Mouse (Mus musculus) lung, embryonic 16.5 days (tissue): ENCODE data around the gene Srsf1. TPM values are rescaled to one million over a fixed set of nuclear protein-coding genes. Genes with fewer than 3 reads are reported as not detected.

Experiments
- ATAC-seq: fragments of 200-750 bp; cut with Nextera tagmentation; 2 replicates; pipeline ENCODE4 v1.8.0; 2017; ENCODE audit warnings: low read depth, mild to moderate bottlenecking, moderate library complexity
- H3K27ac ChIP-seq: fragments of 300-500 bp; sonication (generic); 2 replicates; pipeline ENCODE4 v1.5.1; 2014; ENCODE audit warnings: mild to moderate bottlenecking, control low read depth, low read length
- H3K27me3 ChIP-seq: fragments of 300-500 bp; sonication (generic); 2 replicates; pipeline ENCODE4 v1.6.1; 2014; ENCODE audit warnings: low read depth, low read length, mixed read lengths; ENCODE audit not compliant: control insufficient read depth, insufficient read depth
- H3K36me3 ChIP-seq: fragments of 300-500 bp; sonication (generic); 2 replicates; pipeline ENCODE4 v1.6.1; 2014; ENCODE audit warnings: low read length; ENCODE audit not compliant: control insufficient read depth, insufficient read depth
- H3K4me1 ChIP-seq: fragments of 300-500 bp; sonication (generic); replicated peaks from 2 replicates; pipeline ENCODE4 v1.6.1; 2014; ENCODE audit warnings: low read length, mixed read lengths; ENCODE audit not compliant: control insufficient read depth, insufficient read depth
- H3K4me2 ChIP-seq: fragments of 300-500 bp; sonication (generic); 2 replicates; pipeline ENCODE4 v1.6.1; 2014; ENCODE audit warnings: low read depth, low read length, control low read depth
- H3K4me3 ChIP-seq: fragments of 300-500 bp; sonication (generic); 2 replicates; pipeline ENCODE4 v1.5.1; 2014; ENCODE audit warnings: mild to moderate bottlenecking, low read length, control low read depth
- H3K9ac ChIP-seq: fragments of 300-500 bp; sonication (generic); 2 replicates; pipeline ENCODE4 v1.6.1; 2014; ENCODE audit warnings: low read length, control low read depth
- H3K9me3 ChIP-seq: fragments of 300-500 bp; sonication (generic); 2 replicates; pipeline ENCODE4 v1.6.1; 2016; ENCODE audit warnings: low read length; ENCODE audit not compliant: control insufficient read depth
- WGBS: fragments of 180-500 bp; shearing (Covaris S2); extraction: QIAGEN DNeasy Blood & Tissue Kit; methylation state at CpG from one replicate; pipeline ENCODE4 v1.1.7; 2014; 5-methylcytosine and 5-hydroxymethylcytosine counted together
- polyA plus RNA-seq: library from polyadenylated mRNA; unstranded; fragments of >200 nt; fragmentation: Nextera tagmentation; extraction: Ambion mirVana; gene quantifications from 2 replicates; pipeline ENCODE4 v1.2.1, GENCODE M21; 2015

The Srsf1 gene
- polyA plus RNA-seq, 1 experiment from 2014 or later: 272 TPM

GRCm38 (mm10) chr11:88061892-88062625 lies 14.9 kb downstream of the Srsf1 start:
- Histone ChIP-seq H3K9ac (no peak overlapping the region), H3K36me3 (no peaks in the 10 kb centered on the region), H3K27ac (no peak overlapping the region), H3K9me3 (no peaks in the 10 kb centered on the region), H3K4me3 (no peak overlapping the region), H3K4me2 (no peak overlapping the region), H3K4me1 (peaks cover under 1% of the 10 kb centered on the region; the same call in 1 of the 2 replicates), H3K27me3 (no peaks in the 10 kb centered on the region)
- 77% methylated on average over 2 of the region's 2 CpGs for WGBS
- no peak for ATAC-seq

GRCm38 (mm10) chr11:88065732-88066131 lies 18.6 kb downstream of the Srsf1 start:
- no peak overlapping the region for H3K27ac ChIP-seq
- no peaks in the 10 kb centered on the region for H3K36me3 ChIP-seq
- no peaks in the 10 kb centered on the region for H3K9me3 ChIP-seq
- H3K4me1 ChIP-seq: peaks cover 15% of the 10 kb centered on the region
- H3K4me2 ChIP-seq: no peak overlapping the region
- no peaks in the 10 kb centered on the region for H3K27me3 ChIP-seq
- ATAC-seq: no peak
- H3K4me3 ChIP-seq: no peak overlapping the region
- H3K9ac ChIP-seq: no peak overlapping the region

- no peak; the same call in 1 of the 2 replicates for ATAC-seq
- Histone ChIP-seq H3K4me2 (peak overlapping the region; percentile 61), H3K27ac (peak overlapping the region; percentile 96), H3K9ac (peak overlapping the region; percentile 95), H3K4me1 (peaks cover 24% of the 10 kb centered on the region), H3K27me3 (no peaks in the 10 kb centered on the region), H3K9me3 (no peaks in the 10 kb centered on the region), H3K4me3 (peak overlapping the region; percentile 93), H3K36me3 (no peaks in the 10 kb centered on the region)
- under 1% methylated on average over 8 of the region's 8 CpGs for WGBS
Measured at GRCm38 (mm10) chr11:88067191-88067585, 20.0 kb downstream of the Srsf1 start.

- H3K36me3 ChIP-seq: no peaks in the 10 kb centered on the region
- peak; percentile 89 for ATAC-seq
Measured at GRCm38 (mm10) chr11:88067586-88068410, 20.6 kb downstream of the Srsf1 start, which contains the start of gene Vezf1. Gene Vezf1 (plus strand): TSS chr11:88068279.

GRCm38 (mm10) chr11:88068411-88069245 lies 21.5 kb downstream of the Srsf1 start:
- Histone ChIP-seq H3K27me3 (no peaks in the 10 kb centered on the region), H3K27ac (peak overlapping the region; percentile 96), H3K4me2 (peak overlapping the region; percentile 63), H3K9me3 (no peaks in the 10 kb centered on the region), H3K36me3 (0 out of 2 replicates have a peak, but pooled peaks cover 3% of the 10 kb centered on the region), H3K4me1 (peaks cover 24% of the 10 kb centered on the region), H3K4me3 (peak overlapping the region; percentile 93), H3K9ac (peak overlapping the region; percentile 95)
- ATAC-seq: peak; percentile 81
- WGBS: under 1% methylated on average over 67 of the region's 92 CpGs

More at GRCm38 (mm10) chr11:88067586-88068410, 20.6 kb downstream of the Srsf1 start, which contains the start of gene Vezf1:
- peak within 1 kb of the TSS; percentile 96 for H3K27ac ChIP-seq
- peak within 1 kb of the TSS; percentile 93 for H3K4me3 ChIP-seq
- no peaks in the 10 kb centered on the region for H3K27me3 ChIP-seq
- peak within 1 kb of the TSS; percentile 95 for H3K9ac ChIP-seq
- no peaks in the 10 kb centered on the region for H3K9me3 ChIP-seq
- peaks cover 24% of the 10 kb centered on the region for H3K4me1 ChIP-seq
- peak within 1 kb of the TSS; percentile 63 for H3K4me2 ChIP-seq
- WGBS: 0% methylated on average over 23 of the region's 81 CpGs

GRCm38 (mm10) chr11:88069246-88069570 lies 22.0 kb downstream of the Srsf1 start:
- H3K36me3 ChIP-seq: 0 out of 2 replicates have a peak, but pooled peaks cover 5% of the 10 kb centered on the region
- peak overlapping the region; percentile 63 for H3K4me2 ChIP-seq
- H3K4me3 ChIP-seq: peak overlapping the region; percentile 93
- peaks cover 24% of the 10 kb centered on the region for H3K4me1 ChIP-seq
- peak overlapping the region; percentile 95 for H3K9ac ChIP-seq
- no peaks in the 10 kb centered on the region for H3K9me3 ChIP-seq
- peak overlapping the region; percentile 96 for H3K27ac ChIP-seq
- under 1% methylated on average over 12 of the region's 12 CpGs for WGBS
- no peak for ATAC-seq
- no peaks in the 10 kb centered on the region for H3K27me3 ChIP-seq

GRCm38 (mm10) chr11:88070392-88070791 lies 23.2 kb downstream of the Srsf1 start:
- no peaks in the 10 kb centered on the region for H3K9me3 ChIP-seq
- peak overlapping the region; percentile 25 for H3K4me3 ChIP-seq
- H3K27ac ChIP-seq: no peak overlapping the region
- no peak for ATAC-seq
- peak overlapping the region; percentile 39; the same call in 1 of the 2 replicates for H3K9ac ChIP-seq
- peak overlapping the region; percentile 63 for H3K4me2 ChIP-seq
- no peaks in the 10 kb centered on the region for H3K27me3 ChIP-seq
- WGBS: 24% methylated on average over 4 of the region's 4 CpGs
- peaks cover 12% of the 10 kb centered on the region; the same call in 1 of the 2 replicates for H3K36me3 ChIP-seq
- peaks cover 24% of the 10 kb centered on the region for H3K4me1 ChIP-seq

- Histone ChIP-seq H3K9me3 (no peaks in the 10 kb centered on the region), H3K27ac (no peak overlapping the region), H3K36me3 (peaks cover 19% of the 10 kb centered on the region), H3K27me3 (no peaks in the 10 kb centered on the region), H3K4me2 (peak overlapping the region; percentile 63), H3K4me1 (peaks cover 24% of the 10 kb centered on the region), H3K9ac (peak overlapping the region; percentile 34; the same call in 1 of the 2 replicates), H3K4me3 (no peak overlapping the region)
- ATAC-seq: no peak
- 41% methylated on average over 5 of the region's 5 CpGs for WGBS
Measured at GRCm38 (mm10) chr11:88071113-88071512, 23.9 kb downstream of the Srsf1 start.
